Mouse (Mus musculus): ENCODE measurements around the gene Akap8. TPM values are rescaled to one million over a fixed set of nuclear protein-coding genes. Genes with fewer than 3 reads are reported as not detected.

The Akap8 gene
- polyA plus RNA-seq, 1 experiment from 2014 or later = 75.7 TPM

- H3K9ac ChIP-seq (ENCODE audit: low read depth, low read length) = no peak overlapping the region
- no peak overlapping the region for H3K4me3 ChIP-seq (ENCODE audit: low read length)
- H3K4me1 ChIP-seq (ENCODE audit: control insufficient read depth, insufficient read depth, low read length) = no peaks in the 10 kb centered on the region
- no peaks in the 10 kb centered on the region for H3K9me3 ChIP-seq (ENCODE audit: control insufficient read depth, low read length)
- H3K4me2 ChIP-seq (ENCODE audit: low read depth, low read length) = no peak overlapping the region
- no peak overlapping the region for H3K27ac ChIP-seq (ENCODE audit: low read length)
- WGBS = 83% methylated on average over 4 of the region's 4 CpGs
- no peak for ATAC-seq
- no peaks in the 10 kb centered on the region for H3K27me3 ChIP-seq (replicated peaks; ENCODE audit: control insufficient read depth, insufficient read depth, low read length)
- H3K36me3 ChIP-seq (ENCODE audit: control insufficient read depth, insufficient read depth, low read length) = peaks cover 41% of the 10 kb centered on the region
Observed at GRCm38 (mm10) chr17:32307963-32308362, 13.1 kb downstream of the Akap8 start.

GRCm38 (mm10) chr17:32298125-32298524 is 22.9 kb downstream of the Akap8 start:
- Histone ChIP-seq H3K9me3 (ENCODE audit: control insufficient read depth, low read length) (no peaks in the 10 kb centered on the region), H3K27me3 (replicated peaks; ENCODE audit: control insufficient read depth, insufficient read depth, low read length) (no peaks in the 10 kb centered on the region), H3K9ac (ENCODE audit: low read depth, low read length) (no peak overlapping the region), H3K36me3 (ENCODE audit: control insufficient read depth, insufficient read depth, low read length) (no peaks in the 10 kb centered on the region), H3K4me1 (ENCODE audit: control insufficient read depth, insufficient read depth, low read length) (no peaks in the 10 kb centered on the region), H3K4me2 (ENCODE audit: low read depth, low read length) (no peak overlapping the region), H3K27ac (ENCODE audit: low read length) (no peak overlapping the region), H3K4me3 (ENCODE audit: low read length) (no peak overlapping the region)
- ATAC-seq = no peak
- WGBS = 85% methylated on average over 1 of the region's 1 CpGs

- no peak overlapping the region for H3K4me3 ChIP-seq (ENCODE audit: low read length)
- 80% methylated on average over 2 of the region's 2 CpGs for WGBS
- ATAC-seq = no peak
Observed at GRCm38 (mm10) chr17:32295901-32296300, 25.1 kb downstream of the Akap8 start.

GRCm38 (mm10) chr17:32295160-32295559 is 25.9 kb downstream of the Akap8 start:
- no peaks in the 10 kb centered on the region for H3K27me3 ChIP-seq (replicated peaks; ENCODE audit: control insufficient read depth, insufficient read depth, low read length)
- H3K4me2 ChIP-seq (ENCODE audit: low read depth, low read length) = no peak overlapping the region
- no peak for ATAC-seq
- H3K9me3 ChIP-seq (ENCODE audit: control insufficient read depth, low read length) = 0 out of 2 replicates have a peak, but pooled peaks cover 3% of the 10 kb centered on the region
- WGBS = 84% methylated on average over 4 of the region's 4 CpGs
- no peak overlapping the region for H3K9ac ChIP-seq (ENCODE audit: low read depth, low read length)
- H3K36me3 ChIP-seq (ENCODE audit: control insufficient read depth, insufficient read depth, low read length) = no peaks in the 10 kb centered on the region
- H3K27ac ChIP-seq (ENCODE audit: low read length) = no peak overlapping the region
- no peaks in the 10 kb centered on the region for H3K4me1 ChIP-seq (ENCODE audit: control insufficient read depth, insufficient read depth, low read length)
- no peak overlapping the region for H3K4me3 ChIP-seq (ENCODE audit: low read length)

More at GRCm38 (mm10) chr17:32295901-32296300, 25.1 kb downstream of the Akap8 start:
- Histone ChIP-seq H3K27me3 (replicated peaks; ENCODE audit: control insufficient read depth, insufficient read depth, low read length) (no peaks in the 10 kb centered on the region), H3K4me1 (ENCODE audit: control insufficient read depth, insufficient read depth, low read length) (no peaks in the 10 kb centered on the region), H3K9me3 (ENCODE audit: control insufficient read depth, low read length) (0 out of 2 replicates have a peak, but pooled peaks cover 3% of the 10 kb centered on the region), H3K4me2 (ENCODE audit: low read depth, low read length) (no peak overlapping the region), H3K36me3 (ENCODE audit: control insufficient read depth, insufficient read depth, low read length) (no peaks in the 10 kb centered on the region), H3K27ac (ENCODE audit: low read length) (no peak overlapping the region), H3K9ac (ENCODE audit: low read depth, low read length) (no peak overlapping the region)

GRCm38 (mm10) chr17:32285138-32285670 is 35.8 kb downstream of the Akap8 start:
- Histone ChIP-seq H3K4me3 (ENCODE audit: low read length) (peak overlapping the region; percentile 95), H3K9ac (ENCODE audit: low read depth, low read length) (peak overlapping the region; percentile 98), H3K4me1 (ENCODE audit: control insufficient read depth, insufficient read depth, low read length) (peaks cover 17% of the 10 kb centered on the region), H3K27ac (ENCODE audit: low read length) (peak overlapping the region; percentile 99), H3K9me3 (ENCODE audit: control insufficient read depth, low read length) (no peaks in the 10 kb centered on the region), H3K27me3 (replicated peaks; ENCODE audit: control insufficient read depth, insufficient read depth, low read length) (no peaks in the 10 kb centered on the region), H3K36me3 (ENCODE audit: control insufficient read depth, insufficient read depth, low read length) (no peaks in the 10 kb centered on the region), H3K4me2 (ENCODE audit: low read depth, low read length) (peak overlapping the region; percentile 65)
- 37% methylated on average over 6 of the region's 6 CpGs for WGBS
- no peak for ATAC-seq

GRCm38 (mm10) chr17:32284262-32285137 is 36.5 kb downstream of the Akap8 start, which contains the start of gene Brd4:
Brd4 (minus strand) TSS chr17:32284722.
- under 1% methylated on average over 85 of the region's 100 CpGs for WGBS
- Histone ChIP-seq H3K4me3 (ENCODE audit: low read length) (peak within 1 kb of the TSS; percentile 95), H3K9ac (ENCODE audit: low read depth, low read length) (peak within 1 kb of the TSS; percentile 98), H3K27me3 (replicated peaks; ENCODE audit: control insufficient read depth, insufficient read depth, low read length) (no peaks in the 10 kb centered on the region), H3K9me3 (ENCODE audit: control insufficient read depth, low read length) (no peaks in the 10 kb centered on the region), H3K36me3 (ENCODE audit: control insufficient read depth, insufficient read depth, low read length) (no peaks in the 10 kb centered on the region), H3K4me2 (ENCODE audit: low read depth, low read length) (peak within 1 kb of the TSS; percentile 66), H3K4me1 (ENCODE audit: control insufficient read depth, insufficient read depth, low read length) (peaks cover 17% of the 10 kb centered on the region), H3K27ac (ENCODE audit: low read length) (peak within 1 kb of the TSS; percentile 99)
- peak; percentile 94 for ATAC-seq

GRCm38 (mm10) chr17:32283771-32284221 is 37.2 kb downstream of the Akap8 start:
- H3K4me1 ChIP-seq (ENCODE audit: control insufficient read depth, insufficient read depth, low read length) = peaks cover 17% of the 10 kb centered on the region
- 2% methylated on average over 40 of the region's 41 CpGs for WGBS
- H3K4me3 ChIP-seq (ENCODE audit: low read length) = peak overlapping the region; percentile 95
- peak overlapping the region; percentile 66 for H3K4me2 ChIP-seq (ENCODE audit: low read depth, low read length)
- H3K27me3 ChIP-seq (replicated peaks; ENCODE audit: control insufficient read depth, insufficient read depth, low read length) = no peaks in the 10 kb centered on the region
- no peaks in the 10 kb centered on the region for H3K36me3 ChIP-seq (ENCODE audit: control insufficient read depth, insufficient read depth, low read length)
- peak overlapping the region; percentile 99 for H3K27ac ChIP-seq (ENCODE audit: low read length)
- peak; percentile 72 for ATAC-seq
- peak overlapping the region; percentile 98 for H3K9ac ChIP-seq (ENCODE audit: low read depth, low read length)
- no peaks in the 10 kb centered on the region for H3K9me3 ChIP-seq (ENCODE audit: control insufficient read depth, low read length)

- H3K36me3 ChIP-seq (ENCODE audit: control insufficient read depth, insufficient read depth, low read length) = no peaks in the 10 kb centered on the region
- no peaks in the 10 kb centered on the region for H3K9me3 ChIP-seq (ENCODE audit: control insufficient read depth, low read length)
- peak overlapping the region; percentile 98 for H3K9ac ChIP-seq (ENCODE audit: low read depth, low read length)
- ATAC-seq = no peak
- H3K27me3 ChIP-seq (replicated peaks; ENCODE audit: control insufficient read depth, insufficient read depth, low read length) = no peaks in the 10 kb centered on the region
- H3K4me2 ChIP-seq (ENCODE audit: low read depth, low read length) = peak overlapping the region; percentile 66
- H3K27ac ChIP-seq (ENCODE audit: low read length) = peak overlapping the region; percentile 99
- H3K4me3 ChIP-seq (ENCODE audit: low read length) = peak overlapping the region; percentile 95
- 7% methylated on average over 7 of the region's 7 CpGs for WGBS
- H3K4me1 ChIP-seq (ENCODE audit: control insufficient read depth, insufficient read depth, low read length) = peaks cover 17% of the 10 kb centered on the region
Observed at GRCm38 (mm10) chr17:32283341-32283740, 37.7 kb downstream of the Akap8 start.

- Histone ChIP-seq H3K36me3 (ENCODE audit: control insufficient read depth, insufficient read depth, low read length) (no peaks in the 10 kb centered on the region), H3K27me3 (replicated peaks; ENCODE audit: control insufficient read depth, insufficient read depth, low read length) (no peaks in the 10 kb centered on the region), H3K4me2 (ENCODE audit: low read depth, low read length) (peak overlapping the region; percentile 7; the same call in 1 of the 2 replicates), H3K9me3 (ENCODE audit: control insufficient read depth, low read length) (no peaks in the 10 kb centered on the region), H3K27ac (ENCODE audit: low read length) (no peak overlapping the region), H3K4me3 (ENCODE audit: low read length) (no peak overlapping the region), H3K4me1 (ENCODE audit: control insufficient read depth, insufficient read depth, low read length) (peaks cover 17% of the 10 kb centered on the region), H3K9ac (ENCODE audit: low read depth, low read length) (no peak overlapping the region)
- WGBS = 56% methylated on average over 4 of the region's 4 CpGs
- ATAC-seq = no peak
Observed at GRCm38 (mm10) chr17:32281611-32282310, 39.3 kb downstream of the Akap8 start.
